Mouse (Mus musculus): ENCODE data around the gene Banp.

GRCm38 (mm10) chr8:122074977-122075376 lies 125.4 kb downstream of the Banp start:
- TF ChIP-seq POLR2A (IDR thresholded peaks at IDR 0.05; ENCODE audit: control insufficient read depth in 1 of 2, insufficient read depth in 1 of 2, low read depth in 1 of 2, low read length in 2 of 2, poor library complexity in 1 of 2): no peak
- no peak for TF ChIP-seq CTCF (IDR thresholded peaks at IDR 0.05 in 2 of 3, conservative IDR thresholded peaks at IDR 0.05 in 1 of 3; ENCODE audit: control insufficient read depth in 1 of 3, insufficient read depth in 1 of 3, low read depth in 2 of 3, low read length in 3 of 3, poor library complexity in 1 of 3, severe bottlenecking in 1 of 3)
- no peak for TF ChIP-seq MAX (IDR thresholded peaks at IDR 0.05; ENCODE audit: low read length)
- no peak for TF ChIP-seq GATA1 (IDR thresholded peaks at IDR 0.05; ENCODE audit: low read depth, low read length)
- TF ChIP-seq TAL1 (IDR thresholded peaks at IDR 0.05; ENCODE audit: low read length): no peak
- TF ChIP-seq MYB (IDR thresholded peaks at IDR 0.05; ENCODE audit: low read depth, low read length): no peak
- no peak for TF ChIP-seq USF1 (IDR thresholded peaks at IDR 0.05; ENCODE audit: low read depth, low read length)
